Mouse (Mus musculus) limb, embryonic 14.5 days (tissue): Measurements from ENCODE around the gene Prelid3b. TPM values are rescaled to one million over a fixed set of nuclear protein-coding genes. Genes with fewer than 3 reads are reported as not detected.

Experiments used
- ATAC-seq: fragments of 200-750 bp; cut with Nextera tagmentation; 2 replicates; pipeline ENCODE4 v1.8.0; 2017; ENCODE audit warnings: low read depth, moderate number of reproducible peaks, moderate TSS enrichment; ENCODE audit not compliant: low FRiP score
- DNase-seq: peaks from one replicate; pipeline ENCODE4 v3.0.0-alpha.2; 2015; ENCODE audit warnings: low spot score
- H3K27ac ChIP-seq: fragments of 300-500 bp; sonication (generic); replicated peaks from 2 replicates; pipeline ENCODE4 v1.5.1; 2014; ENCODE audit warnings: low read depth, mild to moderate bottlenecking, low read length, moderate library complexity, mixed read lengths
- H3K27me3 ChIP-seq: fragments of 300-500 bp; sonication (generic); 2 replicates; pipeline ENCODE4 v1.6.1; 2014; ENCODE audit warnings: low read length, mixed read lengths; ENCODE audit not compliant: control insufficient read depth, insufficient read depth
- H3K36me3 ChIP-seq: fragments of 300-500 bp; sonication (generic); 2 replicates; pipeline ENCODE4 v1.6.1; 2014; ENCODE audit warnings: mild to moderate bottlenecking, low read length, moderate library complexity, mixed read lengths; ENCODE audit not compliant: control insufficient read depth, insufficient read depth
- H3K4me1 ChIP-seq: fragments of 300-500 bp; sonication (generic); 2 replicates; pipeline ENCODE4 v1.6.1; 2014; ENCODE audit warnings: antibody characterized with exemption, low read length, mixed read lengths; ENCODE audit not compliant: control insufficient read depth, insufficient read depth
- H3K4me2 ChIP-seq: fragments of 300-500 bp; sonication (generic); replicated peaks from 2 replicates; pipeline ENCODE4 v1.6.1; 2014; ENCODE audit warnings: low read depth, mild to moderate bottlenecking, low read length, moderate library complexity; ENCODE audit not compliant: severe bottlenecking
- H3K4me3 ChIP-seq: fragments of 300-500 bp; sonication (generic); replicated peaks from 2 replicates; pipeline ENCODE4 v1.5.1; 2014; ENCODE audit warnings: low read length
- H3K9ac ChIP-seq: fragments of 300-500 bp; sonication (generic); 2 replicates; pipeline ENCODE4 v1.6.1; 2014; ENCODE audit warnings: mild to moderate bottlenecking, low read depth, low read length, moderate library complexity; ENCODE audit not compliant: severe bottlenecking
- H3K9me3 ChIP-seq: fragments of 300-500 bp; sonication (generic); 2 replicates; pipeline ENCODE4 v1.6.1; 2016; ENCODE audit warnings: low read length; ENCODE audit not compliant: control insufficient read depth
- POLR2A ChIP-seq: fragments of 200-500 bp; IDR thresholded peaks from 2 replicates; pipeline ENCODE4 v1.8.0; 2012; ENCODE audit warnings: inconsistent platforms, mild to moderate bottlenecking, moderate library complexity, borderline replicate concordance; ENCODE audit not compliant: insufficient read depth, insufficient read length; ENCODE audit errors: extremely low read depth
- WGBS: fragments of 180-500 bp; shearing (Covaris S2); extraction: QIAGEN DNeasy Blood & Tissue Kit; methylation state at CpG from one replicate; pipeline ENCODE4 v1.1.7; 2014; 5-methylcytosine and 5-hydroxymethylcytosine counted together
- polyA plus RNA-seq, 2 experiments: library from polyadenylated mRNA; depleted of rRNA in 1 of 2; stranded (reverse) in 1 of 2; unstranded in 1 of 2; fragments of >200 nt; fragmentation: Nextera tagmentation in 1 of 2; extraction: Ambion mirVana in 1 of 2; gene quantifications; 2 replicates each; pipeline versions ENCODE4 v1.2.1 to v1.2.3; 2012 to 2014

The Prelid3b gene
- polyA plus RNA-seq, 2 experiments, result 89.5 to 112 TPM

DNA sequence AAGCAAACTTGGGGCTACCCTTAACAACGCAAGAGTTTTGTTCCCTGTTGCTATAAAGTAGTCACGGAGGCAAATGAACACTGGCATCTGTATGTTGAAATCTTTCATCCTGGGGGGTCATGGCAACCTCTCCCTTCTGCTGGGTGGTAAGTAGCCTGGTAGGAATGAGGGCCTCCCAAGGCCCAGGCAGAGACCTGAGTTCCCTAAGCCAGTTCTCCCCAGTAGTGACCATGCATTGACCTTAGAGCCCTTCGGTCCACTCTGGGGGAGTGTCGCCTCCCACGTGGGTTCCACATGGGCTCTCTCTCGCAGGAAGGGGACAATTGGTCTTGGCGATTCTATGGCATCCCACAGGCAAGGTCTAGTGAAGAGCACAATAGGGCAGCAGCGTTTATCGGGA is 32.9 kb downstream of the Prelid3b start:
- no peak overlapping the region for H3K27ac ChIP-seq
- no peaks in the 10 kb centered on the region for H3K27me3 ChIP-seq
- H3K36me3 ChIP-seq, result 0 out of 2 replicates have a peak, but pooled peaks cover 13% of the 10 kb centered on the region
- DNase-seq (no peak), ATAC-seq (no peak)
- WGBS, result 88% methylated on average over 9 of the region's 9 CpGs
- TF ChIP-seq POLR2A, result no peak
- peaks cover 23% of the 10 kb centered on the region for H3K4me1 ChIP-seq
- H3K9ac ChIP-seq, result no peak overlapping the region
- H3K4me2 ChIP-seq, result no peak overlapping the region
- H3K9me3 ChIP-seq, result no peaks in the 10 kb centered on the region
- H3K4me3 ChIP-seq, result no peak overlapping the region

DNA sequence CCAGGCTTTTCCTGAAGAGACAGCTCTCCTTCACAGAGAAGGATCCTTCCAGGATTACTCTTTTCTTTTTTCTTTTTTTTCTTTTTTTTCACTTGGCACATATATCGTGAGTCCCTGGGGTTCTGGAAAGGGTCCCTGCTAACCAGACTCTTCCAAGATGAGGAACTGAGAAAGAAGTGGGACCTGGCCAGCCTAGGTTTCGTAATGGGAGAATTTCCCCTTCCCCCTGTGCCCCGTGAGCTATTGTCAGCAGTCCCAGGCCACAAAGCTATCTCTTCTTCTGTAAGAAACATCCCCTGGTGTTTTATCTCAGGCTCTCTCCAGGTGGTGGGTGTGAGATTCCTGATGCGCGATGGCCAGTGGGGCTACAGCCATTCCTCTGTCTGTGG is 33.4 kb downstream of the Prelid3b start:
- Histone ChIP-seq H3K9ac (peak overlapping the region; percentile 65; the same call in 1 of the 2 replicates), H3K27me3 (no peaks in the 10 kb centered on the region), H3K27ac (no peak overlapping the region), H3K4me3 (peak overlapping the region; percentile 49), H3K9me3 (no peaks in the 10 kb centered on the region), H3K4me1 (peaks cover 23% of the 10 kb centered on the region), H3K36me3 (0 out of 2 replicates have a peak, but pooled peaks cover 16% of the 10 kb centered on the region), H3K4me2 (peak overlapping the region; percentile 73)
- ATAC-seq (no peak), DNase-seq (no peak)
- WGBS, result 65% methylated on average over 5 of the region's 5 CpGs
- TF ChIP-seq POLR2A, result no peak

DNA sequence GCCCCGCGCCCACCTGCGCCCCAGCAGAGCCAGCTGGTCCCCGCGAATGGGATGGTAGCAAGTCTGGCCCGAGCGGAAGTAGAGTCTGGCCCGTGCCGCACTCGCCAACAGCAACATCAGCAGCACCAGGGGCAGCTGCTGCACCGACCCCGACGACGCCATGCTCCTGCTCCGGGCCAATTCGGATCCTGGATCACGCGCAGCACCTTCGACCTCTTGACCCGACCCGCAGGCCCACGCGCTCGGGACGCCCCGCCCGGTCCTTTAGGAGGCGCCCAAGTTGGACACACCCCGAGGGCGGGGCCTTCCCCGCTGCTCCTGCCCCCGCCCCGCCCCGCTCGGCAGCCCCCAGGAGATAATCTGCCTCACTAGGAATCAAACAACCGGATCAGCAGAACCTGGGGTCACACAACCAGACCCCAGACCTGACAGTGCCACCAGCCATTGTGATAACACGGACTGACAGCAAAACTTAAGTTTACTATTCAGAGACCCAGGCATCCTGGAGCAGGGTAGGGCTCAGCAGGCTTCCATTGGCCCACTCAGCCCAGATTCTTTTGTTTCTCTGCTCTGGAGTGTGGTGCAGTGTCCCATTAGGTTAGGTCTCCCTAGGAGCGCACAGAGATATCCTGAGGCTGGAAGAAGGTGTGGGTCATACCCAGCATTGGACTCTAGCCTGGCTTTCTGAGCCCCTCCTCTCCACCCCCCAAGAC is 34.0 kb downstream of the Prelid3b start, which contains the start of gene Ctsz:
Gene Ctsz (minus strand): TSS at position 303 of the 713 bp plus-strand sequence.
- H3K27ac ChIP-seq, result no peak within 1 kb of the TSS

DNA sequence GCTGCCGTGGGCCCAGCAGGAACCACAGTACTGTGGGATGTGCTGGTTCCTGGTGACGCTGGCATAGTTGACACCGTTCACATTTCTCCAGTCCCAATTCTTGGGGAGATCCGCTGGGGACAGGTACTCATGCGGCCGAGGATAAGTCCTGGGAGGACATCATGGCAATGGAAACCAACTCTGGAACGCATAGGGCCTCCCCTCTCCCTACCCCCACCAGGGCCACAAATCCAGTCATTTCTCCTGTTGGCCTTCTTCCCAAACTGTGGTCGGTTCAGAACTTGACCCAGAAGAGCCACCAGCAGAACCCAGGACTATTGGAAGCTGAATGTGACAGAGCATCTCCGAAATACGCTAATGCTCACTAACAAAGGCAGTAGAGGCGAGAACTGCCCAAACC is 34.7 kb downstream of the Prelid3b start:
- H3K27me3 ChIP-seq, result no peaks in the 10 kb centered on the region
- ATAC-seq (no peak), DNase-seq (no peak)
- peak overlapping the region; percentile 65 for H3K9ac ChIP-seq
- no peaks in the 10 kb centered on the region for H3K9me3 ChIP-seq
- WGBS, result 74% methylated on average over 11 of the region's 11 CpGs
- H3K4me1 ChIP-seq, result peaks cover 21% of the 10 kb centered on the region
- H3K36me3 ChIP-seq, result peaks cover 22% of the 10 kb centered on the region; the same call in 1 of the 2 replicates
- peak overlapping the region; percentile 49 for H3K4me3 ChIP-seq
- peak overlapping the region; percentile 73 for H3K4me2 ChIP-seq
- H3K27ac ChIP-seq, result no peak overlapping the region
- TF ChIP-seq POLR2A, result no peak

More for the DNA sequence above, 34.0 kb downstream of the Prelid3b start, which contains the start of gene Ctsz:
- 0 out of 2 replicates have a peak, but pooled peaks have one; percentile 8 for TF ChIP-seq POLR2A
- peak within 1 kb of the TSS; percentile 65 for H3K9ac ChIP-seq
- H3K9me3 ChIP-seq, result no peaks in the 10 kb centered on the region
- peak within 1 kb of the TSS; percentile 49 for H3K4me3 ChIP-seq
- DNase-seq (peak; percentile 73), ATAC-seq (peak; percentile 72)
- H3K27me3 ChIP-seq, result no peaks in the 10 kb centered on the region
- peak within 1 kb of the TSS; percentile 73 for H3K4me2 ChIP-seq
- under 1% methylated on average over 34 of the region's 38 CpGs for whole genome bisulfite sequencing
- H3K4me1 ChIP-seq, result peaks cover 23% of the 10 kb centered on the region
- 0 out of 2 replicates have a peak, but pooled peaks cover 16% of the 10 kb centered on the region for H3K36me3 ChIP-seq

DNA sequence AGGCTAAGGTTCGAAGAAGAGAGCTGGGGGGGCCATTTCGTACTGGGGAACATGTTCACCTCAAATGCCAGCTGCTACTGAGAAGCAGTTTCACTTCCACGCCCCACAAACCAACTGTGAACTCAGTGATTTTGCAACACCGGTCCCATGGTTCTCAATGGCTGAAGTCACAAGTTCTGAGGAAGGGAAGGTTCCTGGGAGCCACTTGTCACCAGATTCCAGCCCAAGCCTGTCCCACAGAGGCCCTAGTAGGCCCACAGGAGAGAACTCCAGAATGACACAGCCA is 35.2 kb downstream of the Prelid3b start:
- Histone ChIP-seq H3K36me3 (peaks cover 27% of the 10 kb centered on the region), H3K27me3 (no peaks in the 10 kb centered on the region), H3K9me3 (no peaks in the 10 kb centered on the region), H3K9ac (no peak overlapping the region), H3K27ac (no peak overlapping the region), H3K4me2 (peak overlapping the region; percentile 73), H3K4me3 (no peak overlapping the region; the same call in 1 of the 2 replicates), H3K4me1 (peaks cover 17% of the 10 kb centered on the region)
- ATAC-seq, result no peak
- DNase-seq, result no peak
- WGBS, result 97% methylated on average over 4 of the region's 4 CpGs
- TF ChIP-seq POLR2A, result no peak
